ENCODE assay signal across 14 mouse cellular contexts in the genomic region with DNA sequence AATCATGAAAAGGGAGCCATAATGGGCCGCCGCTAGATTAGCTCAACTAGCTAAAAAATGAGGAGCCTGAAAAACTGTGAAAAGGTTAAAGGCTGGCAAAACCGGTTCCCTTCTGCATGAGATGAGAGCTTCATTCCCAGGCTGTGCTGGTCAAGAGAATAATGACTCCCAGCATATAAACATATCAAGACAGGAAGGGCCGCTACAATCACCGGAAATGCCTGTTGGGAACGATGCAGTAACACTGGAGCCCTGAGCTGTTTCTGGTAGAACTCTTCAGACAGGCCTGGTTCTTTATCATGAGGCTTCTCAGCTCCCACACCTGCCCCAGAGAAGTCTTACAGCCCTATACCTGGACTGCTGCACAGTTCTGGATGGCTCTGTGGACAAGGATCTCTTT. TPM values are rescaled to one million over a fixed set of nuclear protein-coding genes. Genes with fewer than 3 reads are reported as not detected.
A peak's percentile ranks its signal among the peaks of the same experiment; 100 is the strongest.
DNase-seq lines count a peak whose midpoint lies in the region; ATAC-seq lines count a peak whose summit lies in the region.
"Had no signal": no experiment of that assay in that cellular context is flagged by ENCODE, and none has a peak within 500 bp of the region (broad histone marks: within the 10 kb centered on the region; RNA-seq: fewer than 3 reads in every experiment).

No protein-coding gene starts in this region.

- no peak overlapping the region for H3K9ac ChIP-seq in embryonic facial prominence, embryonic 14.5 days (ENCODE audit: low read depth, low read length)
- no peak overlapping the region for H3K9ac ChIP-seq in heart, embryonic 14.5 days (ENCODE audit: low read length)
- H3K9ac ChIP-seq in kidney, embryonic 16.5 days (replicated peaks; ENCODE audit: low read length): no peak overlapping the region
- H3K9ac ChIP-seq: embryonic facial prominence, embryonic 15.5 days; hindbrain, embryonic 14.5 days had no signal

- H3K27me3 ChIP-seq in embryonic facial prominence, embryonic 14.5 days (replicated peaks; ENCODE audit: control insufficient read depth, insufficient read depth, low read length): no peaks in the 10 kb centered on the region
- no peaks in the 10 kb centered on the region for H3K27me3 ChIP-seq in embryonic facial prominence, embryonic 10.5 days (replicated peaks; ENCODE audit: low read depth, poor library complexity, severe bottlenecking)
- no peaks in the 10 kb centered on the region for H3K27me3 ChIP-seq in heart, embryonic 14.5 days (ENCODE audit: control insufficient read depth, insufficient read depth, low read length)
- H3K27me3 ChIP-seq in kidney, embryonic 16.5 days (ENCODE audit: insufficient read depth, low read length): no peaks in the 10 kb centered on the region
- H3K27me3 ChIP-seq: embryonic facial prominence, embryonic 15.5 days had no signal

- no peak overlapping the region; the same call in 1 of the 2 replicates for H3K27ac ChIP-seq in embryonic facial prominence, embryonic 14.5 days (replicated peaks; ENCODE audit: low read depth, low read length)
- no peak overlapping the region for H3K27ac ChIP-seq in embryonic facial prominence, embryonic 10.5 days (replicated peaks)
- peak overlapping the region; percentile 69 to 80 for H3K27ac ChIP-seq in heart, embryonic 14.5 days (replicated peaks in 1 of 2; ENCODE audit: control insufficient read depth in 1 of 2, insufficient read depth in 1 of 2, low read depth in 2 of 2, low read length in 2 of 2)
- peak overlapping the region; percentile 69 for H3K27ac ChIP-seq in kidney, embryonic 16.5 days (ENCODE audit: low read length)
- H3K27ac ChIP-seq: embryonic facial prominence, embryonic 15.5 days; hindbrain, embryonic 14.5 days had no signal

- 90% methylated on average over 6 of the region's 6 CpGs for WGBS in embryonic facial prominence, embryonic 14.5 days
- 88% methylated on average over 6 of the region's 6 CpGs for WGBS in embryonic facial prominence, embryonic 10.5 days
- 64% methylated on average over 6 of the region's 6 CpGs for WGBS in heart, embryonic 14.5 days
- WGBS in kidney, embryonic 16.5 days: 81% methylated on average over 6 of the region's 6 CpGs

- no peak for ATAC-seq in embryonic facial prominence, embryonic 14.5 days (ENCODE audit: low read depth)
- peak; percentile 60 for ATAC-seq in heart, embryonic 14.5 days (ENCODE audit: insufficient number of reproducible peaks, insufficient read depth, low FRiP score, low read depth)
- 0 out of 2 replicates have a peak, but pooled peaks have one; percentile 46 for ATAC-seq in kidney, embryonic 16.5 days (ENCODE audit: low FRiP score, low TSS enrichment)
- no peak for ATAC-seq in megakaryocyte progenitor cell, adult 5-6 weeks (replicated peaks; ENCODE audit: poor library complexity)

- H3K4me3 ChIP-seq in embryonic facial prominence, embryonic 14.5 days (ENCODE audit: low read depth, low read length): no peak overlapping the region
- no peak overlapping the region for H3K4me3 ChIP-seq in embryonic facial prominence, embryonic 10.5 days
- no peak overlapping the region for H3K4me3 ChIP-seq in heart, embryonic 14.5 days (ENCODE audit: control insufficient read depth in 1 of 2, insufficient read depth in 1 of 2, low read depth in 1 of 2, low read length in 2 of 2)
- no peak overlapping the region for H3K4me3 ChIP-seq in kidney, embryonic 16.5 days (ENCODE audit: low read length)
- H3K4me3 ChIP-seq: embryonic facial prominence, embryonic 15.5 days had no signal

- no peaks in the 10 kb centered on the region for H3K9me3 ChIP-seq in embryonic facial prominence, embryonic 14.5 days (ENCODE audit: control insufficient read depth, low read length)
- no peaks in the 10 kb centered on the region for H3K9me3 ChIP-seq in embryonic facial prominence, embryonic 10.5 days
- H3K9me3 ChIP-seq in heart, embryonic 14.5 days (ENCODE audit: control insufficient read depth, low read length): no peaks in the 10 kb centered on the region
- no peaks in the 10 kb centered on the region for H3K9me3 ChIP-seq in kidney, embryonic 16.5 days (ENCODE audit: low read length)
- H3K9me3 ChIP-seq: embryonic facial prominence, embryonic 15.5 days had no signal

- no peak overlapping the region for H3K4me2 ChIP-seq in embryonic facial prominence, embryonic 14.5 days (ENCODE audit: low read depth, low read length)
- no peak overlapping the region for H3K4me2 ChIP-seq in heart, embryonic 14.5 days (ENCODE audit: low read length)
- no peak overlapping the region for H3K4me2 ChIP-seq in kidney, embryonic 16.5 days (replicated peaks; ENCODE audit: low read depth, low read length)
- H3K4me2 ChIP-seq: embryonic facial prominence, embryonic 15.5 days; hindbrain, embryonic 14.5 days had no signal

- H3K36me3 ChIP-seq in embryonic facial prominence, embryonic 14.5 days (ENCODE audit: control insufficient read depth, insufficient read depth, low read length): peaks cover 79% of the 10 kb centered on the region
- peaks cover 92% of the 10 kb centered on the region for H3K36me3 ChIP-seq in embryonic facial prominence, embryonic 10.5 days (replicated peaks)
- peaks cover 90% of the 10 kb centered on the region for H3K36me3 ChIP-seq in heart, embryonic 14.5 days (ENCODE audit: control insufficient read depth, insufficient read depth, low read length)
- H3K36me3 ChIP-seq in kidney, embryonic 16.5 days (ENCODE audit: insufficient read depth, low read length): peaks cover 54% of the 10 kb centered on the region

- H3K4me1 ChIP-seq in embryonic facial prominence, embryonic 14.5 days (ENCODE audit: control insufficient read depth, insufficient read depth, low read length): no peaks in the 10 kb centered on the region
- no peaks in the 10 kb centered on the region for H3K4me1 ChIP-seq in embryonic facial prominence, embryonic 10.5 days
- H3K4me1 ChIP-seq in heart, embryonic 14.5 days (ENCODE audit: control insufficient read depth in 2 of 2, insufficient read depth in 2 of 2, low read length in 2 of 2): no peaks in the 10 kb centered on the region
- no peaks in the 10 kb centered on the region for H3K4me1 ChIP-seq in kidney, embryonic 16.5 days (ENCODE audit: insufficient read depth, low read length)
- H3K4me1 ChIP-seq: embryonic facial prominence, embryonic 15.5 days had no signal

- peak; percentile 15 for DNase-seq in embryonic facial prominence, embryonic 14.5 days (ENCODE audit: low spot score)
- DNase-seq in embryonic facial prominence, embryonic 10.5 days (ENCODE audit: low spot score): no peak
- DNase-seq in lung, postnatal 36 days: peak; percentile 86
- DNase-seq in spleen, postnatal 36 days (ENCODE audit: low spot score in 2 of 2): no peak
- no peak for DNase-seq in left cerebral cortex, adult 11 months (ENCODE audit: low spot score)
- DNase-seq: B cell, adult 2 months; cerebellum, adult 18-20 months; left cerebral cortex, postnatal 4 days; right cerebral cortex, postnatal 25 days had no signal

RNA-seq across cellular contexts. Expression of a gene that starts 31.8 kb away (rescaled TPM):
- 21.9 and 23.5 TPM in 2 replicates for polyA plus RNA-seq in embryonic facial prominence, embryonic 14.5 days (2014; fragmentation: Nextera tagmentation; extraction: Ambion mirVana)
- 28.3 and 29.8 TPM in 2 replicates for polyA plus RNA-seq in embryonic facial prominence, embryonic 10.5 days (2016; fragmentation: Nextera tagmentation; extraction: Ambion mirVana)
- polyA plus RNA-seq in heart, embryonic 14.5 days (2014; fragmentation: Nextera tagmentation; extraction: Ambion mirVana): 23.8 TPM in 2 replicates
- 21.0 and 21.6 TPM in 2 replicates for polyA plus RNA-seq in kidney, embryonic 16.5 days (2015; fragmentation: Nextera tagmentation; extraction: Ambion mirVana)
- total RNA-seq in megakaryocyte progenitor cell, adult 5-6 weeks (2015): 19.4 and 20.0 TPM in 2 replicates
- total RNA-seq in megakaryocyte progenitor cell, adult 5-6 weeks (2017): 16.7 and 18.1 TPM in 2 replicates

RNA-seq across cellular contexts. Expression of a gene that starts 45.4 kb away (rescaled TPM):
- polyA plus RNA-seq in embryonic facial prominence, embryonic 14.5 days (2014; fragmentation: Nextera tagmentation; extraction: Ambion mirVana): 53.8 and 59.8 TPM in 2 replicates
- 115 and 137 TPM in 2 replicates for polyA plus RNA-seq in embryonic facial prominence, embryonic 10.5 days (2016; fragmentation: Nextera tagmentation; extraction: Ambion mirVana)
- polyA plus RNA-seq in heart, embryonic 14.5 days (2014; fragmentation: Nextera tagmentation; extraction: Ambion mirVana): 39.0 and 43.6 TPM in 2 replicates
- polyA plus RNA-seq in kidney, embryonic 16.5 days (2015; fragmentation: Nextera tagmentation; extraction: Ambion mirVana): 59.7 and 62.6 TPM in 2 replicates
- total RNA-seq in megakaryocyte progenitor cell, adult 5-6 weeks (2015): 33.1 and 33.4 TPM in 2 replicates
- total RNA-seq in megakaryocyte progenitor cell, adult 5-6 weeks (2017): 24.1 and 27.9 TPM in 2 replicates

Comparison
In these comparisons a context has a peak if more than half of its experiments do, and no peak if none do; other contexts are left out.
1. DNase-seq: peak in embryonic facial prominence, embryonic 14.5 days (single experiment) and lung, postnatal 36 days (single experiment); none in embryonic facial prominence, embryonic 10.5 days (single experiment), spleen, postnatal 36 days (0 of 2) and left cerebral cortex, adult 11 months (single experiment).
2. ATAC-seq: peak in heart, embryonic 14.5 days (single experiment) and kidney, embryonic 16.5 days (single experiment); none in embryonic facial prominence, embryonic 14.5 days (single experiment) and megakaryocyte progenitor cell, adult 5-6 weeks (single experiment).
3. H3K27ac ChIP-seq: peak in heart, embryonic 14.5 days (2 of 2) and kidney, embryonic 16.5 days (single experiment); none in embryonic facial prominence, embryonic 14.5 days (single experiment) and embryonic facial prominence, embryonic 10.5 days (single experiment).